Mouse (Mus musculus): ENCODE data around the gene Cdkal1. TPM values are rescaled to one million over a fixed set of nuclear protein-coding genes. Genes with fewer than 3 reads are reported as not detected.

Cdkal1 gene
- polyA plus RNA-seq, 1 experiment from 2014 or later, result 35.4 TPM

GRCm38 (mm10) chr13:29411176-29411575, 444.3 kb downstream of the Cdkal1 start:
- H3K4me3 ChIP-seq (ENCODE audit: low read depth, low read length), result no peak overlapping the region
- no peak overlapping the region for H3K9ac ChIP-seq
- WGBS, result 72% methylated on average over 6 of the region's 6 CpGs
- DNase-seq, result no peak
- H3K9me3 ChIP-seq (ENCODE audit: low read depth, low read length), result no peaks in the 10 kb centered on the region
- H3K27me3 ChIP-seq (ENCODE audit: insufficient read depth, low read length), result no peaks in the 10 kb centered on the region
- TF ChIP-seq CTCF (IDR thresholded peaks at IDR 0.05; ENCODE audit: low read depth), result no peak
- H3K4me1 ChIP-seq (ENCODE audit: insufficient read depth), result no peaks in the 10 kb centered on the region
- H3K27ac ChIP-seq (ENCODE audit: low read depth), result no peak overlapping the region
- no peaks in the 10 kb centered on the region for H3K36me3 ChIP-seq (ENCODE audit: insufficient read depth)
- no peak overlapping the region for H3K4me2 ChIP-seq
- no peak for ATAC-seq (ENCODE audit: insufficient read depth)

- WGBS, result 74% methylated on average over 1 of the region's 1 CpGs
- no peak for TF ChIP-seq CTCF (IDR thresholded peaks at IDR 0.05; ENCODE audit: low read depth)
- Histone ChIP-seq H3K36me3 (ENCODE audit: insufficient read depth) (no peaks in the 10 kb centered on the region), H3K4me1 (ENCODE audit: insufficient read depth) (0 out of 2 replicates have a peak, but pooled peaks cover 4% of the 10 kb centered on the region), H3K9ac (no peak overlapping the region), H3K9me3 (ENCODE audit: low read depth, low read length) (no peaks in the 10 kb centered on the region), H3K4me2 (no peak overlapping the region), H3K27me3 (ENCODE audit: insufficient read depth, low read length) (no peaks in the 10 kb centered on the region), H3K27ac (ENCODE audit: low read depth) (no peak overlapping the region), H3K4me3 (ENCODE audit: low read depth, low read length) (no peak overlapping the region)
- ATAC-seq (ENCODE audit: insufficient read depth), result no peak
- no peak for DNase-seq
These were observed 447.9 kb downstream of the Cdkal1 start for GRCm38 (mm10) chr13:29407619-29408018.

GRCm38 (mm10) chr13:29405316-29405715, 450.2 kb downstream of the Cdkal1 start:
- H3K9ac ChIP-seq, result no peak overlapping the region
- ATAC-seq (ENCODE audit: insufficient read depth) (no peak), DNase-seq (no peak)
- 0 out of 2 replicates have a peak, but pooled peaks cover 4% of the 10 kb centered on the region for H3K4me1 ChIP-seq (ENCODE audit: insufficient read depth)
- H3K27ac ChIP-seq (ENCODE audit: low read depth), result no peak overlapping the region
- H3K27me3 ChIP-seq (ENCODE audit: insufficient read depth, low read length), result no peaks in the 10 kb centered on the region
- H3K4me2 ChIP-seq, result no peak overlapping the region
- no peaks in the 10 kb centered on the region for H3K36me3 ChIP-seq (ENCODE audit: insufficient read depth)
- no peak for TF ChIP-seq CTCF (IDR thresholded peaks at IDR 0.05; ENCODE audit: low read depth)
- WGBS, result 57% methylated on average over 5 of the region's 5 CpGs
- no peak overlapping the region for H3K4me3 ChIP-seq (ENCODE audit: low read depth, low read length)
- no peaks in the 10 kb centered on the region for H3K9me3 ChIP-seq (ENCODE audit: low read depth, low read length)

- no peak for ATAC-seq (ENCODE audit: insufficient read depth)
- WGBS, result 76% methylated on average over 5 of the region's 5 CpGs
These were observed 452.3 kb downstream of the Cdkal1 start for GRCm38 (mm10) chr13:29403217-29403616.

GRCm38 (mm10) chr13:29402526-29403040, 452.9 kb downstream of the Cdkal1 start:
- no peak overlapping the region for H3K27ac ChIP-seq (ENCODE audit: low read depth)
- no peak overlapping the region for H3K4me3 ChIP-seq (ENCODE audit: low read depth, low read length)
- no peaks in the 10 kb centered on the region for H3K27me3 ChIP-seq (ENCODE audit: insufficient read depth, low read length)
- H3K9me3 ChIP-seq (ENCODE audit: low read depth, low read length), result no peaks in the 10 kb centered on the region
- ATAC-seq (ENCODE audit: insufficient read depth) (no peak), DNase-seq (no peak)
- 73% methylated on average over 3 of the region's 3 CpGs for WGBS
- H3K36me3 ChIP-seq (ENCODE audit: insufficient read depth), result no peaks in the 10 kb centered on the region
- H3K9ac ChIP-seq, result no peak overlapping the region
- no peak for TF ChIP-seq CTCF (IDR thresholded peaks at IDR 0.05; ENCODE audit: low read depth)
- no peak overlapping the region for H3K4me2 ChIP-seq
- H3K4me1 ChIP-seq (ENCODE audit: insufficient read depth), result 0 out of 2 replicates have a peak, but pooled peaks cover 4% of the 10 kb centered on the region

More at GRCm38 (mm10) chr13:29403217-29403616, 452.3 kb downstream of the Cdkal1 start:
- no peak for DNase-seq
- Histone ChIP-seq H3K9ac (no peak overlapping the region), H3K4me2 (no peak overlapping the region), H3K4me1 (ENCODE audit: insufficient read depth) (0 out of 2 replicates have a peak, but pooled peaks cover 4% of the 10 kb centered on the region), H3K36me3 (ENCODE audit: insufficient read depth) (no peaks in the 10 kb centered on the region), H3K27me3 (ENCODE audit: insufficient read depth, low read length) (no peaks in the 10 kb centered on the region), H3K9me3 (ENCODE audit: low read depth, low read length) (no peaks in the 10 kb centered on the region), H3K4me3 (ENCODE audit: low read depth, low read length) (no peak overlapping the region), H3K27ac (ENCODE audit: low read depth) (no peak overlapping the region)
- TF ChIP-seq CTCF (IDR thresholded peaks at IDR 0.05; ENCODE audit: low read depth), result no peak

GRCm38 (mm10) chr13:29399908-29400307, 455.6 kb downstream of the Cdkal1 start:
- WGBS, result 46% methylated on average over 5 of the region's 5 CpGs

GRCm38 (mm10) chr13:29398456-29398855, 457.0 kb downstream of the Cdkal1 start:
- no peak for DNase-seq
- Histone ChIP-seq H3K9ac (no peak overlapping the region), H3K4me2 (no peak overlapping the region), H3K4me3 (ENCODE audit: low read depth, low read length) (no peak overlapping the region), H3K9me3 (ENCODE audit: low read depth, low read length) (no peaks in the 10 kb centered on the region), H3K27ac (ENCODE audit: low read depth) (no peak overlapping the region), H3K27me3 (ENCODE audit: insufficient read depth, low read length) (no peaks in the 10 kb centered on the region), H3K4me1 (ENCODE audit: insufficient read depth) (no peaks in the 10 kb centered on the region), H3K36me3 (ENCODE audit: insufficient read depth) (no peaks in the 10 kb centered on the region)
- TF ChIP-seq CTCF (IDR thresholded peaks at IDR 0.05; ENCODE audit: low read depth), result no peak
- no peak for ATAC-seq (ENCODE audit: insufficient read depth)
- 68% methylated on average over 2 of the region's 2 CpGs for WGBS

More at GRCm38 (mm10) chr13:29399908-29400307, 455.6 kb downstream of the Cdkal1 start:
- no peak for TF ChIP-seq CTCF (IDR thresholded peaks at IDR 0.05; ENCODE audit: low read depth)
- H3K9me3 ChIP-seq (ENCODE audit: low read depth, low read length), result no peaks in the 10 kb centered on the region
- no peak overlapping the region for H3K4me3 ChIP-seq (ENCODE audit: low read depth, low read length)
- H3K27ac ChIP-seq (ENCODE audit: low read depth), result no peak overlapping the region
- no peak overlapping the region for H3K9ac ChIP-seq
- no peaks in the 10 kb centered on the region for H3K27me3 ChIP-seq (ENCODE audit: insufficient read depth, low read length)
- ATAC-seq (ENCODE audit: insufficient read depth) (no peak), DNase-seq (peak; percentile 53)
- no peak overlapping the region for H3K4me2 ChIP-seq
- no peaks in the 10 kb centered on the region for H3K4me1 ChIP-seq (ENCODE audit: insufficient read depth)
- no peaks in the 10 kb centered on the region for H3K36me3 ChIP-seq (ENCODE audit: insufficient read depth)

All from lung, embryonic 14.5 days (tissue).